Mouse (Mus musculus) testis, adult 2 months (tissue): ENCODE measurements at regions not wholly inside any gene's neighbourhood (a gene's known extent, or its start where the extent isn't known, plus 50 kb on each side); places are given as distances from the start of the nearest gene placed in this dataset.

Experiments used
- H3K27ac ChIP-seq: fragments of 200-500 bp; 2 replicates; pipeline ENCODE4 v1.5.1; 2012; ENCODE audit warnings: low read depth, low read length; ENCODE audit not compliant: control insufficient read depth, insufficient read depth
- H3K27me3 ChIP-seq: fragments of 200-500 bp; 2 replicates; pipeline ENCODE4 v1.6.1; 2012; ENCODE audit warnings: mild to moderate bottlenecking, low read length, moderate library complexity; ENCODE audit not compliant: control insufficient read depth, insufficient read depth
- H3K36me3 ChIP-seq: fragments of 200-500 bp; 2 replicates; pipeline ENCODE4 v1.6.1; 2012; ENCODE audit warnings: mild to moderate bottlenecking, low read length; ENCODE audit not compliant: control insufficient read depth, insufficient read depth
- H3K4me1 ChIP-seq: fragments of 200-500 bp; 2 replicates; pipeline ENCODE4 v1.6.1; 2012; ENCODE audit warnings: low read length; ENCODE audit not compliant: control insufficient read depth, insufficient read depth
- H3K4me3 ChIP-seq: fragments of 200-500 bp; 2 replicates; pipeline ENCODE4 v1.5.1; 2012; ENCODE audit warnings: low read depth, mild to moderate bottlenecking, low read length, moderate library complexity, mixed read lengths; ENCODE audit not compliant: control insufficient read depth
- CTCF ChIP-seq: fragments of 200-500 bp; IDR thresholded peaks from 2 replicates; pipeline ENCODE4 v1.5.1; 2012; ENCODE audit warnings: low read depth, mild to moderate bottlenecking, inconsistent platforms, low read length, moderate library complexity; ENCODE audit not compliant: control insufficient read depth, insufficient read depth, insufficient replicate concordance
- POLR2A ChIP-seq: fragments of 200-500 bp; IDR thresholded peaks from 2 replicates; pipeline ENCODE4 v1.6.1; 2012; ENCODE audit warnings: low read depth, mild to moderate bottlenecking, inconsistent platforms, low read length, moderate library complexity; ENCODE audit not compliant: control insufficient read depth

- no peak overlapping the region for H3K4me3 ChIP-seq
- H3K4me1 ChIP-seq, result no peaks in the 10 kb centered on the region
- no peaks in the 10 kb centered on the region for H3K27me3 ChIP-seq
- no peaks in the 10 kb centered on the region for H3K36me3 ChIP-seq
- H3K27ac ChIP-seq, result no peak overlapping the region
- TF ChIP-seq CTCF (no peak), POLR2A (no peak)
These were observed 226.5 kb downstream of the Gm19410 start for GRCm38 (mm10) chr8:35991936-35992603.

- no peak for TF ChIP-seq POLR2A
- TF ChIP-seq CTCF, result no peak
- no peaks in the 10 kb centered on the region for H3K4me1 ChIP-seq
- no peaks in the 10 kb centered on the region for H3K27me3 ChIP-seq
- no peak overlapping the region for H3K27ac ChIP-seq
- no peak overlapping the region for H3K4me3 ChIP-seq
- H3K36me3 ChIP-seq, result no peaks in the 10 kb centered on the region
These were observed 230.9 kb downstream of the Gm19410 start for GRCm38 (mm10) chr8:35996330-35997077.

GRCm38 (mm10) chr8:35999584-35999983 is 234.0 kb downstream of the Gm19410 start:
- Histone ChIP-seq H3K27ac (no peak overlapping the region), H3K36me3 (no peaks in the 10 kb centered on the region), H3K27me3 (no peaks in the 10 kb centered on the region), H3K4me3 (no peak overlapping the region), H3K4me1 (no peaks in the 10 kb centered on the region)
- no peak for TF ChIP-seq POLR2A
- TF ChIP-seq CTCF, result no peak

GRCm38 (mm10) chr8:36004387-36004786 is 238.8 kb downstream of the Gm19410 start:
- Histone ChIP-seq H3K4me3 (no peak overlapping the region), H3K36me3 (no peaks in the 10 kb centered on the region), H3K27me3 (no peaks in the 10 kb centered on the region), H3K27ac (no peak overlapping the region), H3K4me1 (no peaks in the 10 kb centered on the region)
- TF ChIP-seq CTCF, result no peak
- no peak for TF ChIP-seq POLR2A

GRCm38 (mm10) chr8:36005536-36005935 is 239.9 kb downstream of the Gm19410 start:
- no peak for TF ChIP-seq POLR2A
- TF ChIP-seq CTCF, result no peak

GRCm38 (mm10) chr8:36007724-36008123 is 242.1 kb downstream of the Gm19410 start:
- Histone ChIP-seq H3K27me3 (no peaks in the 10 kb centered on the region), H3K27ac (no peak overlapping the region), H3K36me3 (no peaks in the 10 kb centered on the region), H3K4me3 (no peak overlapping the region), H3K4me1 (no peaks in the 10 kb centered on the region)
- TF ChIP-seq POLR2A, result no peak

More at GRCm38 (mm10) chr8:36005536-36005935, 239.9 kb downstream of the Gm19410 start:
- Histone ChIP-seq H3K4me1 (no peaks in the 10 kb centered on the region), H3K36me3 (no peaks in the 10 kb centered on the region), H3K27ac (no peak overlapping the region), H3K27me3 (no peaks in the 10 kb centered on the region), H3K4me3 (no peak overlapping the region)

- Histone ChIP-seq H3K36me3 (no peaks in the 10 kb centered on the region), H3K4me1 (no peaks in the 10 kb centered on the region), H3K4me3 (no peak overlapping the region), H3K27ac (no peak overlapping the region), H3K27me3 (no peaks in the 10 kb centered on the region)
- TF ChIP-seq POLR2A, result no peak
- TF ChIP-seq CTCF, result no peak
These were observed 244.0 kb downstream of the Gm19410 start for GRCm38 (mm10) chr8:36009565-36009964.

- Histone ChIP-seq H3K4me3 (no peak overlapping the region), H3K36me3 (no peaks in the 10 kb centered on the region), H3K27ac (no peak overlapping the region), H3K4me1 (no peaks in the 10 kb centered on the region; the same call in 1 of the 2 replicates), H3K27me3 (no peaks in the 10 kb centered on the region)
- TF ChIP-seq POLR2A (no peak), CTCF (no peak)
These were observed 245.0 kb downstream of the Gm19410 start for GRCm38 (mm10) chr8:36010446-36011217.
